Mouse (Mus musculus) embryo, embryonic 10 days (tissue): ENCODE results near the gene Gm10188.
A peak's percentile ranks its signal among the peaks of the same experiment; 100 is the strongest.

ENCODE experiments used
- DNase-seq: peaks from one replicate; pipeline ENCODE4 v3.0.0-alpha.2; 2015; ENCODE audit warnings: low spot score

Gene Gm10188

GRCm38 (mm10) chr1:132229667-132230066 lies at the start of gene Gm10188:
Gm10188 (minus strand) TSS chr1:132229767.
- DNase-seq = no peak

- no peak for DNase-seq
Measured at GRCm38 (mm10) chr1:132277124-132277523, 47.6 kb upstream of the Gm10188 start.

GRCm38 (mm10) chr1:132276694-132277093 lies 47.1 kb upstream of the Gm10188 start:
- no peak for DNase-seq

GRCm38 (mm10) chr1:132271237-132271636 lies 41.7 kb upstream of the Gm10188 start:
- DNase-seq = no peak

GRCm38 (mm10) chr1:132268418-132269060 lies 39.0 kb upstream of the Gm10188 start:
- DNase-seq = no peak

DNA sequence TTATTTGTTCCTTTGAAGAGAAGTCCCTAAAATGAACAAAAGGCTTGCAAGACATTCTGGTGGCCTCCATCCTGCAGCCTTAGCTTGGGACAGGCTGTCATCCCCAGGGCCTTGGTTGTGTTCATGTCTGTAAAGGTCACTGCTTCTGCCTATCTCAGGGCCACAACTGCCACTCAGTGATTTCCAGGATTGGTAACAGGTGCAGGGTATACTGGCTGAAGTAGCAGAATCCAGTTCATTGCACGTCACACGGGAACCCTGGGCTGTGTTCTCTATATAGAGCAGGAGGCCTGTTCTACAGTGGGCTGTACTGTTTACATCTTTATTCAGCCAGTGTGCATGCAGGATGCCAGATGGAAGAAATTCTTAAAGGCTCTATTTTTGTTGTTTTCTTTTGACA lies 38.4 kb upstream of the Gm10188 start:
- DNase-seq = no peak

- no peak for DNase-seq
Measured at GRCm38 (mm10) chr1:132266791-132267557, 37.4 kb upstream of the Gm10188 start.

DNA sequence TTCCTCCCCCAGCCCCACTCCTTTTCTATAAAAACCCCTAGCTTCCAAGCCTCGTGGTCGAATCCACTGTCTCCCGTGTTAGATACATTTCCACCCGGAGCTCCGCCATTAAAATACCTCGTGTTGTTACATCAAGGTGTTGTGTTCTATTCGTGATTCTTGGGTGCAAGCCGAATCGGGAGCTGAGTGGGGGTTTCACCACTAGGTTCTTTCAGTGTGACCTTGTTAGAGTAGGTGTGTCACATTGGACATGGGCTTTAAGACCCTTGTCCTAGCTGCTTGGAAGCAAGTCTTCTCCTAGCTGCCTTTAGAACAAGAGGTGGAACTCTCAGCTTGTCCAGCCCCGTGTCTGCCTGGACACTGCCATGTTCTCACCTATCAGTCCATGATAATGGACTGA lies 36.4 kb upstream of the Gm10188 start:
- no peak for DNase-seq

GRCm38 (mm10) chr1:132265211-132265859 lies 35.8 kb upstream of the Gm10188 start:
- DNase-seq = no peak

DNA sequence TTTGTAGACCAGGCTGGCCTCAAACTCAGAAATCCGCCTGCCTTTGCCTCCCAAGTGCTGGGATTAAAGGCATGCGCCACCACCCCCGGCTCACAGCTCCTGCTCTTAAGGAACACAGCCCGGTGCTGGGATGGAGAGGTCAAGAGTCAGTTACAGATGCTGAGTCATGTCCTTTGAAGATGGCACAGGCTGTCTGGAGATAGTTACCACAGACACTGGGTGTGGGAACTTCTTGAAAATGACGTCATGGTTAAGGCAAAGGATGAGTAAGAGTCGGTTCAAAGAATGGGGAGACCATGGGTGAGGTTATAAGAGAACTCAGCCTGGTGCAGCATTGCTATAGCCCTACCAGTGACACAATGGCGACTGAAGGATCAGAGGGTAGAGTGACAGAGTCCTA lies 35.0 kb upstream of the Gm10188 start:
- DNase-seq = peak; percentile 29

GRCm38 (mm10) chr1:132263618-132264017 lies 34.1 kb upstream of the Gm10188 start:
- no peak for DNase-seq

- peak; percentile 11 for DNase-seq
Measured at GRCm38 (mm10) chr1:132261058-132261457, 31.5 kb upstream of the Gm10188 start.

DNA sequence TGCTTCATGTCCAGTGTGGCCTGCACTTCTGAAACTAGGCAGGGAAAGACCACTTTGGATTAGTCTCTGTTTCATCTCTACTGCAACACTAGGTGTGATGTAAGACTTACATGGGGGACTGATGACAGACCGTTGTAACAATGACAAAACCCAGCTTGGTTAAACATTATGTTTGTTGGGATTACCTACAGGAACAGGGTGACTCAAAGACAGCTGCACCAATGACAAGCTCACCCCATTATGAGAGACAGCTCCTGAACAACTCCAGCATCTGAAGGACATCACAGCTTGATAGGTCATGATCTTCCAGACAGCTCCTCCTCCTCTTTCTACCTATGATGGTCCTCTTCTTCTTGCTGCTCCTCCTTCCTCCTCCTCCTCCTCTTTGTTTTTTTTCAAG lies 30.8 kb upstream of the Gm10188 start:
- DNase-seq = no peak

DNA sequence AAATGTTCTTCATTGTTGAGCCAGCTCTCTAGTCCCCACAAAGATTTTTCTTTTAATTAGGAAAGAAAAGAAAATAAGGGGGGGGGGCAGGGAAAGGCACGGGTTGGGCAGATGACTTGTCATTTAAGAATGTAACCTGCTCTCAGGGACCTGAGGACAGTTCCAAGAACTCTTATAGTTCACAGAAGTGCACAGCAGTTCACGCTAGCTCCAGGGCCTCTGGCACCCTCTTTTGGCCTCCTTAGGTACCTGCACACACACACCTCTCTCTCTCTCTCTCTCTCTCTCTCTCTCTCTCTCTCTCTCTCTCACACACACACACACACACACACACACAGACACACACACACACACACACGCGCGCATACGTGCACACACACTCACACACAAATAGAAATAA lies 24.9 kb upstream of the Gm10188 start:
- DNase-seq = no peak

GRCm38 (mm10) chr1:132246641-132247040 lies 17.1 kb upstream of the Gm10188 start:
- no peak for DNase-seq

- no peak for DNase-seq
Measured at GRCm38 (mm10) chr1:132246137-132246536, 16.6 kb upstream of the Gm10188 start.

DNA sequence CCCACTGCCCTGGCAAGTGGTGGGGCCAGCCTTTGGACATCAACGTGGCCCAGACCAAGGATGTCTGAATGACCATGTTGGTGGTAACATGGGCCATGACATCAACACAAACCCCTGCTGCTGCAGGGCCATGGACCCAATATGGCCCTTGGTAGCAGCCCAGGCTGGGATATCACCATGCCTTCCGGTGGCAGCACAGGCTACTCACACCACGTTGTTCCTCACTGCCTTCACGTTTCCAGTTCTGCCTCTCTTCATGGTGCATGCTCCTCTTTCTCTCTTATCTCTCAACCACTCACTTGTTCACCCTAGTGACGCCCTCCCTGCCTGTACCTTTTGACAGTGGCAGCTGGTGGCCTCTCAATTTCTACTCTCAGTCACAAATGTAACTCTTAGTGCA lies 15.4 kb upstream of the Gm10188 start:
- no peak for DNase-seq

DNA sequence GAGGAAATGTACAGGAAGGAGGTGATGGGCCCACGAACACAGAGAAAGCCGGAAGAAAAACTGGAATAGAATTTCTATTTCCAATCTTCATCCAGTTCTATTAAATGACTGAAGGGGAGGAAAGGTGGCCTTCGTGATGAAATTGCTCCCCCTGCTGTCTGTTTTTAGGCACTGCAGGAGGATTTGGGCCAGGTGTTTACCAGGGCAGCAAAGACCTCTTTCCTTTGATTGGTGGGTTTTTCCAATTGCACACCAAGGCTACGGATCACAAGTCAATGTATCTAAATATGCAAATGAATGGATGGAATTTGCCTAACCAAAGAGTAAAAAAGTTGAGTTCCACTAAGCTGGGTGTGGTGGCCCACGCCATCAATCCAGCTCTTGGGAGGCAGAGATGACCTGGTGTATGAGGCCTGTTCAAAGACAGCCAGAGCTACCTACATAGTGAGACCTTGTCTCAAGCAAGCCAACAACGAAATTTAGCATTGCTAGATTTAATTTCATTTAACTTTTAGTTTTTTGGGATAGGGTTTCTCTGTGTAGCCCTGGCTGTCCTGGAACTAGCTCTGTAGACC lies 8.1 kb upstream of the Gm10188 start:
- peak; percentile 72 for DNase-seq

DNA sequence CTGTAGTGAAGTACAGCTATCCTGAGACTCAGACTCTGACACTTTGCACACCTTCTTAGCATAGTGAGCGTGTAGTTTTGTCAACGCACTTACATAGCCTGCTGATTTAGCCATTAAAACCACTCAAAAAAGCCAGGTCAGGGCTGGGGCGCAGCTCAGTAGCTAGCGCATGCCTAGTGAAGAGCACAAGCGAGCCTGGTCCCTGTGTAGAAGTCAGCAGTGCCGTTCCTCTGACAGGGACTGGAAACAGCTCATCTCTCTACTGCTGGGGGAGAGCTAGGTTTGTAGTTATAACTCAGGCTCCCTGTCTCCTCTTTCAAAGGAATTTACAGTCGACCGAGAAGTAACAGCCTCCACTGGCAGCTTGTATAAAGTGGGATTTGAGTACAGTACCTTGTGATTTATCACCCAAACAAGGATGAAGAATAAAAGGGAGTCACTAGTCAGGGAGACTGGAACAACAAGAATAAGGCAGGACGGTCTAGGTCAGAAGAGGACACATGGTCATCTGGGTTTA lies 5.2 kb upstream of the Gm10188 start:
- DNase-seq = no peak

DNA sequence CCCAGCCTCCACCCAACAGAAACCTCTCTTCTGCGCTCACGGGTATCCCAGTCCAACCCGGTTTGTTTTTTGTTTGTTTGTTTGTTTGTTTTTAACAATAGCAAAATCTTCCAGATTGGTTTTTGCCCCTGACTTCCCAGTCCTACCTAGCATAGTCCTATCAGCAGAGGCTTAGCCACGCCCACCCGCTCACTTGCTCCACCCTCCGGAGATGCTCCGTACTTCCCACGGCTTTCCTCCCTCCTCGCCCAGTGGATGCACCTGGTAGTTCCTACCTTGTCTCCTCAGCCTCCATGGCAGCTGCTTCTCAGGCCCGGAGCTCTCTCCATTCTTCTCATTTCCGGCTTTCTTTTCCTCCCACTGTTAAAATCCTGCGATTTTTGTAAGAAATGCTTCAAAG lies 4.0 kb upstream of the Gm10188 start:
- peak; percentile 78 for DNase-seq

- no peak for DNase-seq
Measured at GRCm38 (mm10) chr1:132231470-132232274, 2.1 kb upstream of the Gm10188 start.
